Mouse (Mus musculus): ENCODE results near the gene Fbxl17. TPM values are rescaled to one million over a fixed set of nuclear protein-coding genes. Genes with fewer than 3 reads are reported as not detected.

Gene Fbxl17
- polyA plus RNA-seq, 1 experiment, result 4.1 TPM

DNA sequence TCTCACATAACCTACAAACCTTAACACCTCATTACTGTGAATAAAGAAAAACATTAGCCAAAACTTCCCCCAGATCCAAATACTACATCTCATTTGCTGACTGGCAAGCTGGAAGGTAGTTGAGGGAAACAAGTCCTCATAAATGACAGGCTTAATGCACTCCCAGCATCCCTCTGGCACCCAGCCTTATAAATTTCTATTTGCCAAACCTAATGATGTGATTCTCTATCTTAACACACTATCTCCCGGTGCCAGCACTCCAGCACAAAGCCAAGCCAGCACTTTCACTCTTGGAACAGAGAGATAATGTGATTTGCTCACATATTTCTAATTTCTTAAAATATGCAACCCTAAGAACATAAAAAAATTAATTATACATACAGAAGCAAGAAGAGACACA lies 34.6 kb downstream of the Fbxl17 start:
- WGBS, result 60% methylated on average over 1 of the region's 1 CpGs
- no peak for DNase-seq (ENCODE audit: low read depth, low spot score)

DNA sequence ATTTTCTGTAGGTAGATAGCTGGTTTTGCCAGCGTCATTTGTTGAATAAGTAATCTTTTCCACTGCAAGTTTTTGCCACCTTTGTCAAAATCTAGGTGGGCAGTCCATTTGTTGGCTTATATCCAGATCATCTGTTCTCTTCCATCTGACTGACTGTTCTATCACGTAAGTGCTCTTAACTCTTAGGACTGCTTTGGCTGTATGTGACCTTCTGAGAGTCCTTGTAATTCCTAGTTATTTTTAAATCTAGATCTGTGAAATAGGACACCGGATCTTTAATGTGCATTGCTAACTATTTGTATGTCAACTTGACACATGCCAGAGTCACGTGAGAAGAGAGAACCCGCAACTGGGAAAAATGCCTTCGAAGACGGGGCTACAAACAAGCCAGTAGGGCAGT lies 37.3 kb downstream of the Fbxl17 start:
- no peak for DNase-seq (ENCODE audit: low read depth, low spot score)
- WGBS, result 86% methylated on average over 7 of the region's 7 CpGs

DNA sequence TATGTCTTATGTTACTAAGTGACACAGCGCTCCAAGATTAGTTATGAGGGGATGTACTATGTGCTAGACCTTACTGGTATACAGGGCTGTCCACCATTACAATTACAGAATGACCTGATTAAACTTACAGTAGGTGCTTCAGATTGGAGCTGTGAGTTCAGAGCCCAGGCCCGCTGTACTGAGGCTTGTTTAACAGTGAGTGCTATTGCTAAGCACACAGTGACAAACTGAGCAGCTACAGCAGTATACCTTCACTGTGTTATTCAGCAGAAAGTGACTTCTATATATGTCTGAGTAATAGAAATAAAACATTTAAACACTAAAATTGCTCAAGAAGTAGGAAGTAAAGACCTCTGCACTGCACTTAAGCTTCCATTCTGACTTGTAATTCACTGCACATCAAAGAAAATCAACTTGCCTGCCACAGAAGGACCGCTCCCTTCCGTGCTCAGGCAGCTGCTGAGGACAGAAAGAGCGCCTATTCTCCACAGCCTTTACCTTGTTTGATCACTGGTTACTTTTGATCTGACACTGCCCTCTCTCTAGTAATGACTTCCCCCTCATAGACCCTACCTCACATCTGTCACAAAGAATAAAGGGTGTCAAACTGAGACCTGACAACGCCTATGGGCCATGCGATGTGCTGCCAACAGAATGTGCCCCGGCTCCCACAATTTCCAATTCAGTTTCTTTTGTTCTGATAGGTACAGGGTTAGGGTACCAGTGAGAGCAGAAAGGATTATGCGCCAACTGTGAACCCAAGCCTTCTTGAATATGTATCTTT lies 39.9 kb downstream of the Fbxl17 start:
- 74% methylated on average over 9 of the region's 9 CpGs for WGBS
- DNase-seq (ENCODE audit: low read depth, low spot score), result no peak

DNA sequence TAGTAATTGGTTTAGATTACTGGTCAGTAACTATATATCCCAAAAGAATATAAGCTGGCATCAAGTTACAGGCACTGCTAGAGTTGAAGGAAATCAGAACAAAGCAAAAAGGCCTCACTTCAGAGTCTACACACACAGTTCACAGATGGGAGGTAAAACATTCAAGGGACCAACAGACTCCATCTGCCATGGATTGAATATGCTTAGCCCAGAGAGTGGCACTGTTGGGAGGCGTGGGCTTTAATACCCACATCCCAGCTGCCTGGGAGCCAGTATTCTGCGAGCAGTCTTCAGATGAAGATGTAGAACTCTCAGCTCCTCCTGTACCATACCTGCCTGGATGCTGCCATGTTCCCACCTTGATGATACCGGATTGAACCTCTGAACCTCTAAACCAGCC lies 41.8 kb downstream of the Fbxl17 start:
- WGBS, result 96% methylated on average over 3 of the region's 3 CpGs
- no peak for DNase-seq (ENCODE audit: low read depth, low spot score)

DNA sequence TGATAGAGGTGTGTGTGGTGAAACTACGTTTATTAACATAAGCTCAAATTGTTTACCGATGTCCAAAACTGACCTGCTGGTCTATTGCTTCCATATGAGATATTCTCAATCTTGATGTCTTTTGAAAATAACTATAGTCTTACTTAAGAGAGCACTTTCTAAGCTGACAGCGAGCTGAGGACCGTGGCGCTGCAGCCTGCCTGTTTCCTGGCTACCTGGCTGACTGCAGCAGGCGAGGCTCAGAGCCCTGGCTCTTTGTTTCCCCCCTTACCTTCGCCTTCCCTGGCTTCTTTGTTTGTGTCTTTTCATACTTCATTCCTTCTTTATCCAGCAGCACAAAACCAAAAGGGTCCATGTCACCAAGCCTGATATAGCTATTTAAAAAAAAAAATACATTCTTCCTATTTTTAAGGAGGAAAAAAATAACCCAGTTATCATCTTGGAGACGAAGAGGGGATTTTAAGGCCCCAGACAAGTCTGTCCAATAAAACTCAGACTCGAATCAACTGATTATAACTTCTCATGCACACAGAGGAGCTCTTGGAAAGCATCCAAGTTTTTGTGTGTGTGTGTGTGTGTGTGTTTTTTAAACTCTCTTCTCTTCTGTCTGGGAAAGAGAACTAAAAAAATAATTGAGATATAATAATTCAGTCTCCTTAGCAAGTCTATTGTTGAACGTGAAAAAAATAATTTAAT lies 48.4 kb downstream of the Fbxl17 start:
- WGBS, result 64% methylated on average over 10 of the region's 10 CpGs
- DNase-seq (ENCODE audit: low read depth, low spot score), result no peak

DNA sequence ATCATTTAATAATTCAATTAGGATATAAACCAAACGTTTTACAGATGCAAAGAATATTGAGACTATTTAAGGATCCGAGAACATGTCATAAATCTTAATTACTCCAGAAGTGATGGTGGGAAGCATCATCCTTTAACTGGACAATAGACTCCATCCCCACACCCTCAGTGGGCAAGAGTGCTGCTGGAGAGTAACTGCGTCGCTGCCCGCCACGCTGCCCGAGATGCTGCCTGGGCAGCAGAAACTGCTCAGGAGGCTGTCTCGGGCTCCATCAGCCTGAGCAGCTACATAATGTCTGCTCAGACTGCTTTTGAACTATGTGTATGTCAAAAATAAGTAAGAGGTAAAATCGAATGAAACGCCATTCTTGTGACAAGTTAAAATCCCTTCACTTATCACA lies 52.1 kb downstream of the Fbxl17 start:
- 75% methylated on average over 10 of the region's 10 CpGs for WGBS
- DNase-seq (ENCODE audit: low read depth, low spot score), result no peak

DNA sequence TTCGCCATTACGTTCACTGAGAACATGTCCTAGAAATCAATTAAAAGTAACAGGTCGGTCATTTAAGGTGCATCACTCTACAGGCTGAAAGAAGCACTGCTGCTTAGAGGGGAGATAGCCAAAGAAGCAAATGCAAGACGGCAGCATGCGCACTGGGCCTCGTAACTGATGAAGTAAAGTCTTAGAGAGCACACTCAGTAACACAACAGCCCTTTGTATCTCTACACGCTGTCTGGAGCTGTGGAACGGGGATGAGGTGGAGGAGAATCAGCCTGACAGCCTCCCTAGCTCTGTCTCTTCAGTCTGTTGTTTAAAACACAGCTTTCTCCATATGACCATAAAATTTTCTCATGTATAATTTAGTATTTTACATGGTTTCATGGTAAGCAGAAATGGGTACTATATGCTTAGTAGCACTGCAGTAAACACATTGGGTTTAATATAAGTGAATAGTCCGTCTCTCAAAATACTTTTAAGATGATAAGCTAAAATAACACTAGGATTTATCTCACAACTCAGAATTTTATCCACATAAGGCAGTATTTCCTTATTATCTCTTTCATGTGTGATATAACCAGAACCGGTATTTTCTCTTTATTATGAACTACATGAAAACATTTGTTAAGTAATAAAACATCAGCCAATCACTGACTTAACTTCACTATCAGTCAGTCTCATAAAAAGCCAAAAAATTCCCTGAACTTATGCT lies 52.7 kb downstream of the Fbxl17 start:
- 77% methylated on average over 10 of the region's 10 CpGs for WGBS
- no peak for DNase-seq (ENCODE audit: low read depth, low spot score)

DNA sequence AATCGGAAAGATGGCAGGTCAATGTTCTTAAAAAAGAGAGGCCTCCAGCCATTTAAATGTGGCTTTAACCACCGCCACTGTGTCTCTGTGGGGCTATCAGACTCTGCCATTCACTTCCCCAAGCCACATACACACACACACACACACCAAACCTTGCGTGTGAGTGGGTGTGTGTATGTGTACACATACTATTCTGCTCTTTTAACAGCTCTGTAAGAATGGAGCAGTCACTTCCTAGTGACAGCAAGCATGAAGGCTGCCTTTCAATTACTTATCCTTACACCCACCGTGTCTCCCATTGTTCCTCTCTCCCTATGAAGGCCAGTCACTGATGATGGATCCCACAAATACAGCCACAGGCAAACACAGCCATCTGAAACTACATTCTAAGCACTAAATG lies 54.6 kb downstream of the Fbxl17 start:
- no peak for DNase-seq (ENCODE audit: low read depth, low spot score)
- 78% methylated on average over 4 of the region's 4 CpGs for WGBS

DNA sequence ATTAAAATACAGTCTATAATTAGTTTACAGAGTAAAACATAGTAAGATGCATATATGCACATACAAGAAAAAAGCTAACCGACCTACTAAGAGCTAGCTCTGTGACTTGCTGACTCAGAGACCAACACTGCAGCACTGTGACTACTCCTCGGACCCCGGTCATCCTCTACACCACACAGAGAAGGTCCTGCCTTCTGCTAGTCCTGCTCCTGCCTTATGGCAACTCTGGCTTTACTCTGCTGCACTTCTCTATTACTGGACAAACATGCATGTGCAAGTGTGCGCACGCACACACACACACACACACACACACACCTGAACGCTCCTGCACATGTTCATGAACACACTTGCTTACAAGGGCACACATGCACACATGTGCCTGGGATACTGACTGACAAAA lies 62.4 kb downstream of the Fbxl17 start:
- no peak for DNase-seq (ENCODE audit: low read depth, low spot score)
- WGBS, result 93% methylated on average over 6 of the region's 6 CpGs

DNA sequence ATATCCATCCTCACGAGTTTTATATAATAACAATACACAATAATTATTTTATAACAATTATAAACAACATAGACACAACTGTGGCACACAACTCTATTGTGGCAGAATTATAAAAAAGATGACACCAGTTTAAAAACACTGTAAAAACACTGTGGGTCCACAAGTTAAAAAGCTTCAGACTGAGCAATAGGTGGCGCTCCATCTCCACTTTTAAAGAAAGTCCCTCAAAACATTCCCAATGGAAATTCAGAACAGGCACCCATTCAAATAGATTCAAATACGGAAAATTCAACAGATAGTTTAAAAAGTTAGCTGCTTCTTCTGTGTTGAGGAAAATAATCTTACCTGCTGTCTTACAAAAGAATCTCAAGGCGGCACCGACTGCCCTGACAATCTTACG lies 65.7 kb downstream of the Fbxl17 start:
- no peak for DNase-seq (ENCODE audit: low read depth, low spot score)
- WGBS, result 62% methylated on average over 6 of the region's 6 CpGs

DNA sequence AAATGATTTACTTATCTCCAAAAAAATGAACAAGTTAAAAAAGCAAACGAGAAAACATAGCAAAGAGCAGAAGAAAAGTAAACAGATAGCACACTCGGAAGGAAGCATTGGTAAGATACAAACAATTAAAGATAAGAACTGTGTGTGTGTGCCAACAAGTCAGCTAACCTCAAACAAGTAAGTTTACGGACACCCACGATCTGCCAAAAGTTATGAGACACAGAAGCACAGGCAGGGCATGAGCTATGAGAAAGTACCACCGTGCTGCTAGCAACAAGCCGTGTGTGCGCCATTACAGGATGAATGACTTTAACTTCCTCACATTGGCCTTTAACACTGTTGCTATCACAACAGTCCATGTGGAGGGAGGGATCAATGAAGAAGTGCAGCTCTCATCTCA lies 68.2 kb downstream of the Fbxl17 start:
- no peak for DNase-seq (ENCODE audit: low read depth, low spot score)
- 17% methylated on average over 7 of the region's 7 CpGs for WGBS

DNA sequence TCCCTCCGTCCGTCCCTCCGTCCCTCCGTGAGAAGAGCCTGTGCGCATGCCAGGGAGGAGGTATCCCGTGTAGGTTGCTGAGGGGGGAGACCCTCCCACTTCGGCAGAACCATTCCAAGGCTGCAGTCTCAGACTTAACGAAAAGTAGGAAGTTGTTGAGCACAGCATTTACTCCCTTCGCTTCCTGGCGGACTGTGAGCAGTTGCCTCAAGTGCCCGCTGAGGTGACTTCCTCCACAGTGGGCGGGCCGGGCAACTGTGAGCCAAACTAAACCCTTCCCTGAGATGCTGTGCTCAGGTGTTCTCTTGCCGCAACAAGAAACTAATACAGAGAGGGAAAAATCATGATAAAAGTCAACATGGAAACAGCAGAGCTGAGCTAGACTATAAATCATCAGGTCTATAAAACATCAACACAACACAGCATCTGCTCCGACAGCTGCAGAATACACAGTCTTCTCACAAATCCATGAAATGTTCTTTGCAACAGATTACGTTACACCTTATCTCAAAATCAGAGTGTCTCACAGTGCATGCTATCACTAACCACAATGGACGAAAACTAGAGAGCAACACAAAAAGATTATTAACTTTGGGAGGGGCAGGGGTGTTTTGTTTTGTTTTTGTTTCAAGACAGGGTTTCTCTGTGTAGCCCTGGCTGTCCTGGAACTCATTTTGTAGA lies 69.3 kb downstream of the Fbxl17 start:
- DNase-seq (ENCODE audit: low read depth, low spot score), result no peak
- 66% methylated on average over 17 of the region's 17 CpGs for WGBS

DNA sequence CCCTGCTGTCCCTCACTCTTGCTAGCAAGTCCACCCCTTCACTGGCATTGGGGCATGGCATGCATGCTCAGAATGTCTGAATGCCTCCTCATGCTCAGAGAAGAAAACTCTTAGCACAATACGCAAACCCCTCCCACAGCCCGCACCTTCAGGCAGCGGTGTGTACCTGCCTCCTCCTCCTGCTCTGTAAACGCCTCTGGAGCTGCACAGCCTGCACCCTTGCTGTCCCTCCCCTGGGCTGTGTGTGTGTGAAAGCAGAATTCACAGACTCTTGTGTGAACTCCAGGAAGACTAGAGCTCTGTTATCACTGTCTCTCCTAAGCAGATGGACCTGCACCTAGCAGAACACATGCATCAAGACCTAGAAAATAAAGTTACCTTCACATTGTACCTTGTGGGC lies 76.0 kb downstream of the Fbxl17 start:
- DNase-seq (ENCODE audit: low read depth, low spot score), result no peak
- WGBS, result 72% methylated on average over 4 of the region's 4 CpGs

DNA sequence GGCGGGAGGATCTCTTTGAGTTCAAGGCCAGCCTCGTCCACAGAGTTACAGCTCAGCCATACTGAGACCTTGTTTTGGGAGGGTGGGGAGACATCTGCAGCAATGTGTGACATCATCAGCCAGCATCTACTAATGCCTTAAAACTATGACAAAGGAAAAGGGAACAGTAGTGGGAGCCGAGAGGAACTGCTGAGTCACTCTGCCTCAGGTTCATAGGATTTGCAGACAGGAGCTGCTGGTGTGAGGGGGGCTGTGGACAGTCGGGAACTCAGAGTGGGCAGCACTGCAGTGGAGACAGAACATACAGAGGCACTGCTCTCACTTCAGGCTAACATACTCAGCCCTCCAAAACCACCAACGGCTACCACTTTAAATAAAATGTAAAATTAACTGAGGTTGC lies 77.1 kb downstream of the Fbxl17 start:
- no peak for DNase-seq (ENCODE audit: low read depth, low spot score)

DNA sequence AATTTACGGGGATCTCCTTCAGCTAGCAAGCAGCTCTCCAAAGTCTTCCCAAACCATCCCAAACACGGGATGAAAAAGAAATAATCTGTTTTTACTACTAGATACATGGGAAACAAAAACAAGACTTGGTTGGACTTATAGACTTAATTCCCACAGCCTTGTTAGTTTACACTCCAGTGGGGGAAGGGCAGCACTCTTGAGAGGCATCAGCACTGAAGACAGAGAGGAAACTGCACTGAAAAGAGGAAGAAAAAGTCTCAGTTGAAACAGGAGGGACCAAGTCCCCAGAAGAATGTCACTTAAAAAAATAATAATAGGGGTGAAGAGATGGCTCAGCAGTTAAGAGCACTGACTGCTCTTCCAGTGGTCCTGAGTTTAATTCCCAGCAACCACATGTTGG lies 78.0 kb downstream of the Fbxl17 start:
- DNase-seq (ENCODE audit: low read depth, low spot score), result no peak
- WGBS, result 69% methylated on average over 2 of the region's 2 CpGs

More for the DNA sequence above, 77.1 kb downstream of the Fbxl17 start:
- WGBS, result 91% methylated on average over 5 of the region's 5 CpGs

DNA sequence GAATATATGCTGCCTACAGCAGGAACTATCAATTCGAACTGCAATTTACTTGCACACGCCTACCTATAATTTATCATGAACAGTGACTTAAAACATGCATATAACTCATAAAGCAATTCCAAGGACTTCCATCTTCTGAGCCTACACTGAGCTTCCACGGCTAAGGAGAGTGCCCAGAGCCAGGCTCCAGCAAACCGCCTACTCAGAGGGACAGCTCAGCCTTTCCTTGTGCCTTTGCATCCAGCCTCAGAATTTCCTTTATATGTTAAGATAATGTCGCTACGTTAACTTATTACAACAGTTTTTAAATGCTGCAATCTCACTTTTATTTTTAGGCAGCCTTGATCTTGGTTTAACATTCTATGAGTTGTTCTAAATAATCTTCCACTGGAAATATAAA lies 80.3 kb downstream of the Fbxl17 start:
- no peak for DNase-seq (ENCODE audit: low read depth, low spot score)
- 71% methylated on average over 6 of the region's 6 CpGs for WGBS

DNA sequence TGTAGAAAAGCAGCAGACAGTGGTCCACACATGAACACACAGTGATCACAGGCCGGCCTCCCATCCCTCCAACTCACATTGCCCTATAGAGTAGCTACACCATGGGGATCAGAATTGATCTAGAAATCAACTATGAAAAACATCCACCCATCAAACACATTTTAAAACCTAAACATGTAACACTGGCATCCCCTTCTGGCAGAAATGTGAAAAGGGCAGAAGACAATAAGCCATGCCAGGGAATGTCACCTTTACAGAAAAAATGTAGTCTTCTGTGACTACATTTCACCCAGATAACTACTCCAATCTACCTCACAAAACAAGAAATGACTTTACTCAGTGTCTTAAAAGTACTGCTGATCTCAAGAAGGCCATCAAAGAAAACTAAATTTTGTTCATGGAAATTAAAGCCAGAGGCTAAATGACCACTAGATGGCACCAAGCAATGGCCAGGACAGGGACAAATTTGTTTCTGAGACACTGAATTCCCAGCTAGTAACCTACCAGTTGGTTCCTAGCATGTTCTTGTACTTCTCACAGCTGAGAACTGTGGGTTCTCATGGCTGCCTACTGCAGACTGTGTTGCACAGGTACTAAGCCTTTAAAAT lies 85.7 kb downstream of the Fbxl17 start:
- 100% methylated on average over 1 of the region's 1 CpGs for WGBS
- DNase-seq (ENCODE audit: low read depth, low spot score), result no peak

DNA sequence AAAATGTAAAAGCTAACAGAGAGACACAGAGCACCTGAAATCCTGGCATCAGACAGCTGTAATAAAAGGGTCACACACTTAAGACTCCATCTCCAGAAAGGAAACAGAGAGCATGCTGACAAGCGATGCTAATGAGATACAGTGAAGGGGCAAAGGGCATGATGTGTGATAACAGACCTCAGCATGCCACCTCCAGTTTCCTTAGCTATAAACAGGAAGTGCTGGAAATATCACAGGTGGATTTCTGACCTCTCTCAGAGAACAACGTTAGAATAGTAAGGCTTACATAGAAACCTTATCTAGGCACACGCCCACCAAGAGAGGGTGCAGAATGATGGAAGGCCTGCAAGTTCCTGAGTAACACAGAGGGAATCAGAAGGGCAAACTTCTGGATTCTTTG lies 88.3 kb downstream of the Fbxl17 start:
- WGBS, result 42% methylated on average over 3 of the region's 3 CpGs

DNA sequence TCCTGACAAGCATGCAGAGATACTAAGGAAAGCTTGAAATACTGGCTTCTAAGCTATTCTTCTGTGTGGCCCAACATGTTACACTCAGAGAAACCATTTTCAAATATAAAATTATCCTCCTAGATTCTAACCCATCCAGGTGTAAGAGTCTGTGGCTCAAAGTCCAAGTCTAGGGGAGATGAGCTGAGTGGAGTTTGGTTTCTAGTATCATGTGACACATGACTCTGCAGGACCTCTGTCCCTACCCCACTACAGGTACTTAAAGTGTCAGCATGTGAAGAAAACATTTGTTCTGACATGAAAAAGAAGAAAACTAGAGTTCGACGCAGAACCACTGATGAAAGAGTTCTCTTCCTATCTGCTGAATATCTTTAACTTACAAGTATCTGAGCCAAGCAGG lies 89.7 kb downstream of the Fbxl17 start:
- WGBS, result 91% methylated on average over 2 of the region's 2 CpGs

More for the DNA sequence above, 88.3 kb downstream of the Fbxl17 start:
- no peak for DNase-seq (ENCODE audit: low read depth, low spot score)

DNA sequence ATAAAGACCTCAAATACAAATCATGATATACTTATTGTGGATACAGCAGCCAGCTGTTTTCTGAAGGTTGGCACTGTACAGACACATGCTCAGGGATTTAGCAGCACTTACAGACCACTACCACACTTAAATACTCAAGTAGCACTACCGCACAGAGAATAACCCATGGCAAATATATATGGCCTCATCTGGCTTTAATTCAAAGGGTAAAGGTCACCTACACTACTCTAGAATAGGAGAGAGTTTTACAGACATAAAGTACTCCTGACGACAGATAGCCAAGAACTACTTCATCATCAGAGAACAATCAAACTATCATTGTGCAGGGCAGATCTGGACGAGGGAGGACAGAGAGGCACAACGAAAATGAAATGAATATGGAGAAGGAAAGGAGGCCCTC lies 93.9 kb downstream of the Fbxl17 start:
- 41% methylated on average over 4 of the region's 4 CpGs for WGBS
- no peak for DNase-seq (ENCODE audit: low read depth, low spot score)

More for the DNA sequence above, 89.7 kb downstream of the Fbxl17 start:
- DNase-seq (ENCODE audit: low read depth, low spot score), result no peak

All from large intestine, adult 2 months (tissue).